Mouse (Mus musculus) bone marrow macrophage, adult 2 months (primary cell): Measurements from ENCODE around the gene Gucy2g.

Source experiments
- CTCF ChIP-seq: IDR thresholded peaks from 2 replicates; pipeline ENCODE4 v1.5.1; 2012; ENCODE audit warnings: low read depth, mild to moderate bottlenecking, low read length, moderate library complexity
- POLR2A ChIP-seq: IDR thresholded peaks from 2 replicates; pipeline ENCODE4 v1.6.1; 2012; ENCODE audit warnings: mild to moderate bottlenecking, low read depth, low read length, borderline replicate concordance

GRCm38 (mm10) chr19:55269051-55269450 is 28.0 kb upstream of the Gucy2g start:
- TF ChIP-seq CTCF (no peak), POLR2A (no peak)
